Mouse (Mus musculus): ENCODE data around the gene Nexn. TPM values are rescaled to one million over a fixed set of nuclear protein-coding genes. Genes with fewer than 3 reads are reported as not detected.

The Nexn gene
- 0.22 and 0.51 TPM in 2 replicates for polyA plus RNA-seq (2012; rRNA removed)

DNA sequence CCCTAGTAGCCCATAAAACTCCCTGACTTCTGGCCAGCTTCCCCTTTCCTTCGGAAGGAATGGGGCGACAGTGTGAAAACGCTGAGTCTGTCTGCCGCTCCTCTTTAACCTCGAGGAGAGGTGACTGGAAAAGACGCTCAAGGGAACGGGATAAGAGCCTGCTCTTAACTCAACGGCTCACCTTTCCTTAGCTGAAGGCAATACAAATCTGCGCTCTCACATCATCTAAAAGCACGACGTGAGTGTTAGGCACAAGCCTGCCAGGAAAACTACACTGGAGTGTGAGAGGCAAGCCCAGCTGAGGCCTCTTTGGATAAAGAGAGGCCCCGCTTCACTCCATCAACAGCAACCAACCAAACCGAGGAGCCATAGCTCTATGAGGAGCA is at the start of gene Nexn:
Gene Nexn, minus strand, starts transcription at position 315 of the 386 bp plus-strand sequence.

GRCm38 (mm10) chr3:152209967-152210634 is 56.0 kb downstream of the Nexn start, which contains the start of the genes Dnajb4 and Fubp1:
Gene Dnajb4, minus strand, starts transcription at chr3:152210302.
Gene Fubp1, plus strand, starts transcription at chr3:152210422.

Other genes starting within 250 kb of the Nexn start
- 8.6 TPM in 2 replicates for gene Gipc2, start 100.1 kb downstream of the Nexn start, polyA plus RNA-seq (2012; rRNA removed)
- 17.8 and 21.9 TPM in 2 replicates for gene Dnajb4, start 56.0 kb downstream of the Nexn start, polyA plus RNA-seq (2012; rRNA removed)
- 53.5 and 59.8 TPM in 2 replicates for gene Fubp1, start 55.9 kb downstream of the Nexn start, polyA plus RNA-seq (2012; rRNA removed)
- 3.2 and 3.6 TPM in 2 replicates for gene Miga1, start 74.1 kb upstream of the Nexn start, polyA plus RNA-seq (2012; rRNA removed)
- gene Usp33, start 80.1 kb upstream of the Nexn start, polyA plus RNA-seq (2012; rRNA removed) = 20.2 and 21.8 TPM in 2 replicates
- 7.6 and 9.0 TPM in 2 replicates for gene Zzz3, start 129.1 kb upstream of the Nexn start, polyA plus RNA-seq (2012; rRNA removed)